Mouse (Mus musculus): ENCODE measurements at regions not wholly inside any gene's neighbourhood (a gene's known extent, or its start where the extent isn't known, plus 50 kb on each side); places are given as distances from the start of the nearest gene placed in this dataset.
A peak's percentile ranks its signal among the peaks of the same experiment; 100 is the strongest.
"Not testable (repeated sequence)": the region's sequence is repeated elsewhere in the genome, so short reads cannot be mapped to it uniquely, and the experiment has no call there.

- DNase-seq (ENCODE audit: extremely low spot score) = no peak
These were observed 236.3 kb downstream of the Lpin1 start for GRCm38 (mm10) chr12:16374331-16374996.

- DNase-seq (ENCODE audit: extremely low spot score) = no peak
These were observed 240.7 kb downstream of the Lpin1 start for GRCm38 (mm10) chr12:16370061-16370460.

DNA sequence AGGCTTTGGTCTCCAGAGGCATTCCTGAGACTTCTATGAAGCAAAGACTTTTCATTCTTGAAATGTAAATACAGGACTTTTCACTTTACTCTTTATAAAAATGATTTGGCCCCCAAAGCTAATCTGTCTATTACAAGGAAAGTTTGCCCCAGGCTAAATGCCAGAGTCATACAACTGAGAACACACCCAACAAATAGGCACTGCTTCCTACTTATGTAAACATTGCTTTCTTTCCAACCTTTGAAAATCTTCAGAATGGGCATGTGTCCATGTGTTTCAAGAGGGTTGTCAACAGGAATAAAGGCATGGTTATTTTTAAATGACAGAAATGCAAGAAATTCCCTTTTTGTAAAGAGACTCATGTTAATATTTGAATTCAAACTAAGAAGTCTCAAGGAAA lies 248.4 kb downstream of the Lpin1 start:
- DNase-seq (ENCODE audit: extremely low spot score) = no peak

- DNase-seq (ENCODE audit: extremely low spot score) = no peak
These were observed 251.9 kb downstream of the Lpin1 start for GRCm38 (mm10) chr12:16358831-16359230.

GRCm38 (mm10) chr12:16354711-16355110 lies 256.1 kb downstream of the Lpin1 start:
- DNase-seq (ENCODE audit: extremely low spot score) = no peak

DNA sequence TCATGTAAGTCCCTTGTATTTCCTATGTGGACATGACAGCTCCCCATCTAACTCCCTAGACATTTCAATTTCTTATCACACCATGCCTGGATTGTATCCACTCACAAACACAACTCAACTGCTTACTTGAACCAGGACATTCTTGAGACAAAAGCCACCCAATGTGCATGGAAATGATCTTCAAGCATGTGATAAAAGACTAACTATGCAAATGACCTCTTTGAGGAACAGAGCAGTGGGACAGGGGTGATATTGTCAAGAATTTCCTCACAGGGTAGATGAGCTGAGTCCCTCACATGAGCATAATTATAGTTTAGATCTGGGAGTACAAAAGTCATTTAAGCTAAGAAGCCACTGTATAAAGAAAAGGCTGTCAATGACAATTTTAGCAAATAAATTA lies 259.0 kb downstream of the Lpin1 start:
- no peak for DNase-seq (ENCODE audit: extremely low spot score)

DNA sequence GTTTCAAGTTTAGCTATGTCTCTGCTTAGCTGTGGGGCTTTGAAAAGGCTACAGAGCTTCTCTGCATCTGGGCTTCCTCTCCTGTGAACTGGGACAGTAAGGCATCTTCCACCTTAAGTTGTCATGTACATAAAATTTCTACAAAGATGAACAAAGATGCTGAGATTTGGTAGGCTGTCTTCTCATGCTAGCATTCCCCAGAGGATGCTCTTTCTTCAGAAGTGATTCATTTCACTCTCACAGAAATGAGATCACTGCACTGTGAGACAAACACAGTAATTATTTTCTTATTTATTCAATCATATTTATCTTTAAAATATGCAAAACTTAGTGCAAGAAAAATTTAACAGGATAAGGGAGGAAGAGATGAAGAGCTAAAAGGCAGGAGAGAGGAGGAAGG lies 261.5 kb downstream of the Lpin1 start:
- DNase-seq (ENCODE audit: extremely low spot score) = no peak

DNA sequence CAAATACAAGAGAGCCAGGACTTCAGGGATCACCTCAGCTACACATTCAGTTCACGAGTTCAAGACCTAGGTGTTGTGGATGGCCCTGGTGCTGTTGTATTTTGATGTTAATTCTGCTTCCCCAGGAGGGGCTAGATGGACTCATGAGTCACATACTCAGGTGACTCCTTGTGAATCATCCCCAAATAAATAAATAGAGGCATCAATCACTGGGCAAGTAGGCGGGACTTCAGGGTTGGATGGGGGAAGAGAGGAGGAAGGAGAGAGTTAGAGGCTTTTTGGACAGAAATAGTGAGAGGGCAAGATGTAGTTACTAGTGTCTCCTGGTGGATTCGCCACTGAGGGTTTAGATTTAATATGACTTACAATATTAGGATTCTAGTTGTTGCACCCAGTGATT lies 266.7 kb downstream of the Lpin1 start:
- DNase-seq (ENCODE audit: extremely low spot score) = no peak

DNA sequence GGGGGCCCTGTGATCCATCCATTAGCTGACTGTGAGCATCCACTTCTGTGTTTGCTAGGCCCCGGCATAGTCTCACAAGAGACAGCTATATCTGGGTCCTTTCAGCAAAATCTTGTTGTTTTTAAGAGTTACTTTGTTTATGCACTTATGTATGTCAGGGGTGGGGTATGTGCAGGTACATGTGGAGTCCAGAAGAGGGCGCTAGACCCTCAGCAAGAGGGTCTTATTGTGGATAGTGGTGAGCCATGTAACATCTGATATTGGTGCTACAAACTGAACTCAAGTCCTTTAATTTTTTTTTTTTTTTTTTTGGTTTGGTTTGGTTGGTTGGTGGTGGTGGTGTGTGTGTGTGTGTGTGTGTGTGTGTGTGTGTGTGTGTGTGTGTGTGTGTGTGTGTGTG lies 268.7 kb downstream of the Lpin1 start:
- not testable (repeated sequence) for DNase-seq (ENCODE audit: extremely low spot score)

GRCm38 (mm10) chr12:16331456-16331855 lies 279.3 kb downstream of the Lpin1 start:
- no peak for DNase-seq (ENCODE audit: extremely low spot score)

DNA sequence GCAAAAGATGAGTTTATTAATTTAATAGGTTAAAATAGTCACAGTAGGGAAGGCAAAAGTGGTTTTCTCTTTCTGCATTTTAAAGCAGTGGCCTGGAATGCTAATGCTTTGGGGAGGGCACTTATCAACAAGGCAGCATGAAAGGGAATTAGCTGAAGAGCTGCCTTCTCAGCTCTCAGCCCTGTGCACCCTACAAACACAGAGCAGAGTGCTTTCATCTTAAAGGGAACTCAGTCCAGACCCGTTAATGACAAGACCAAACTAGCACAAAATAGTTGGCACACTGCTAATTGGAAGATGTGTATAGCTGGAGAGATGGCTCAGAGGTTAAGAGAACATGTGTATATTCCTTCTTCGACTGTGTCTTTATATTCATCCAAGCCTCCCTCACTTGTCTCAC lies 281.6 kb downstream of the Lpin1 start:
- DNase-seq (ENCODE audit: extremely low spot score) = no peak

- DNase-seq (ENCODE audit: extremely low spot score) = no peak
These were observed 290.0 kb downstream of the Lpin1 start for GRCm38 (mm10) chr12:16320536-16321402.

- DNase-seq (ENCODE audit: extremely low spot score) = no peak
These were observed 302.7 kb downstream of the Lpin1 start for GRCm38 (mm10) chr12:16308101-16308500.

GRCm38 (mm10) chr12:16304701-16305377 lies 305.9 kb downstream of the Lpin1 start:
- DNase-seq (ENCODE audit: extremely low spot score) = no peak

DNA sequence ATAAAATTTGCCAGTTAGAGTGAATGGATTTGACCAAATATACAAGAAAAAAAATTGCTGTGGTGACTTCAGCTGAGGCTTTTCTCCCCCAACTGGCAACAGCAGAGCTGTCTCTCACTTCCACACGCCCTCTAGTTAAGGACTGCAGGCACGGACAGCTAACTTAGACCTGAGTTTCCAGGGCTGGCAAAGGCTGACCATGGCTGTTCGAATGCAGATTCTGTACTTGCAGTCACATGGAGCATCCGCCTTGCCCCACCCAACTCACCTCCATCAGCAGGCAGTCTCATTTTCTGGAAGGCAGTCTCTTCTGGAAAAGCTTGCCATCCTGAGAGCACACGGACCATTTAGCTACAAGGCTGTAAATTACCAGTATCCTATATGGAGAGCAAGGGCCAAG lies 325.7 kb downstream of the Lpin1 start:
- no peak for DNase-seq (ENCODE audit: extremely low spot score)

GRCm38 (mm10) chr12:16279146-16279545 lies 331.6 kb downstream of the Lpin1 start:
- no peak for DNase-seq (ENCODE audit: extremely low spot score)

GRCm38 (mm10) chr12:16277567-16278332 lies 333.0 kb downstream of the Lpin1 start:
- peak; percentile 12 for DNase-seq (ENCODE audit: extremely low spot score)

- DNase-seq (ENCODE audit: extremely low spot score) = no peak
These were observed 333.6 kb downstream of the Lpin1 start for GRCm38 (mm10) chr12:16277144-16277543.

GRCm38 (mm10) chr12:16276301-16276700 lies 334.5 kb downstream of the Lpin1 start:
- DNase-seq (ENCODE audit: extremely low spot score) = no peak

DNA sequence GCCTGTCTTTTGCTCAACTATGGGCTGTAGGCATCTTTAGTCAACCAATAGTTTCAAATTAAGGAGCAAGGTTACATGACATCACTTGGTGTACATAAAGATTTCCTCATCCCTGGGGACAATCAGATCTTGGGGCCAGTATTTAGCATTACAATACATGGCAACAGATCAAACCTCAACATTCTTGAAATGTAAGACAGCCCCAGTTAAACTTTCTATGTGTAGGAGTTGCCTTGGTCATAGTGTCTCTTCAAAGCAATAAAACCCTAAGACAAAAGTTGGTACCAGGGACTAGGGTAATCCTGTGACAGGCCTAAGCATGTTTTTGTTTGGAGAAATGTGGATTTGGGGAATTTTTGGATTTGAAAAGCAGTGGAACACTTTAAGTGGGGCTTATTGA lies 338.3 kb downstream of the Lpin1 start:
- DNase-seq (ENCODE audit: extremely low spot score) = no peak

- no peak for DNase-seq (ENCODE audit: extremely low spot score)
These were observed 339.9 kb downstream of the Lpin1 start for GRCm38 (mm10) chr12:16270876-16271275.

- no peak for DNase-seq (ENCODE audit: extremely low spot score)
These were observed 341.1 kb downstream of the Lpin1 start for GRCm38 (mm10) chr12:16269706-16270105.
